Comparison of ENCODE assay signal across 8 mouse cellular contexts in genomic region chr2:34671385-34672026, GRCm38 (mm10).
DNase-seq lines count a peak whose midpoint lies in the region; ATAC-seq and TF ChIP-seq lines count a peak whose summit lies in the region.

No protein-coding gene starts in this region.

- H3K9ac ChIP-seq in ES-Bruce4 (ENCODE audit: low read depth, poor library complexity, severe bottlenecking) = peak overlapping the region; percentile 25; the same call in 1 of the 2 replicates
- peak overlapping the region; percentile 72 for H3K9ac ChIP-seq in heart, embryonic 15.5 days
- H3K9ac ChIP-seq in liver, postnatal 0 days (replicated peaks) = peak overlapping the region; percentile 34
- H3K9ac ChIP-seq in neural tube, embryonic 12.5 days = peak overlapping the region; percentile 63

- H3K36me3 ChIP-seq in ES-Bruce4 (ENCODE audit: control insufficient read depth, insufficient read depth, low read length, poor library complexity, severe bottlenecking) = peaks cover 3% of the 10 kb centered on the region; the same call in 1 of the 2 replicates
- peaks cover 38% of the 10 kb centered on the region for H3K36me3 ChIP-seq in erythroblast, embryonic 14.5 days (ENCODE audit: control insufficient read depth)
- H3K36me3 ChIP-seq in heart, embryonic 15.5 days = peaks cover 18% of the 10 kb centered on the region; the same call in 1 of the 2 replicates
- H3K36me3 ChIP-seq in liver, postnatal 0 days (replicated peaks; ENCODE audit: insufficient read depth, low read length) = peaks cover 21% of the 10 kb centered on the region
- peaks cover 17% of the 10 kb centered on the region for H3K36me3 ChIP-seq in neural tube, embryonic 12.5 days

- ATAC-seq in heart, embryonic 15.5 days (replicated peaks; ENCODE audit: insufficient number of reproducible peaks, insufficient read depth, low FRiP score, low read depth) = peak; percentile 73
- peak; percentile 56 for ATAC-seq in liver, postnatal 0 days
- ATAC-seq in neural tube, embryonic 12.5 days (ENCODE audit: low FRiP score, low read depth) = peak; percentile 65

- no peaks in the 10 kb centered on the region for H3K27me3 ChIP-seq in ES-Bruce4 (ENCODE audit: control insufficient read depth, insufficient read depth, low read length, poor library complexity, severe bottlenecking)
- peaks cover 35% of the 10 kb centered on the region for H3K27me3 ChIP-seq in erythroblast, embryonic 14.5 days (ENCODE audit: control insufficient read depth)
- no peaks in the 10 kb centered on the region; the same call in 1 of the 2 replicates for H3K27me3 ChIP-seq in heart, embryonic 15.5 days
- H3K27me3 ChIP-seq in liver, postnatal 0 days (ENCODE audit: insufficient read depth, low read length) = no peaks in the 10 kb centered on the region
- no peaks in the 10 kb centered on the region; the same call in 1 of the 2 replicates for H3K27me3 ChIP-seq in neural tube, embryonic 12.5 days (replicated peaks)

- H3K4me2 ChIP-seq in heart, embryonic 15.5 days = peak overlapping the region; percentile 94
- H3K4me2 ChIP-seq in liver, postnatal 0 days (ENCODE audit: low read depth, low read length) = peak overlapping the region; percentile 78
- H3K4me2 ChIP-seq in neural tube, embryonic 12.5 days (replicated peaks) = peak overlapping the region; percentile 69

- peak; percentile 64 for TF ChIP-seq CTCF in ES-Bruce4 (IDR thresholded peaks at IDR 0.05; ENCODE audit: low read depth, low read length)
- TF ChIP-seq CTCF in liver, postnatal 0 days (IDR thresholded peaks at IDR 0.05; ENCODE audit: low read depth) = peak; percentile 69

- TF ChIP-seq POLR2A in ES-Bruce4 (IDR thresholded peaks at IDR 0.05; ENCODE audit: insufficient read depth, low read length) = no peak

- DNase-seq in kidney, postnatal 10 days = peak; percentile 71
- peak; percentile 64 for DNase-seq in liver, postnatal 0 days
- DNase-seq in thymus, postnatal 0 days (ENCODE audit: low spot score) = peak; percentile 71

- 22% methylated on average over 31 of the region's 31 CpGs for WGBS in heart, embryonic 15.5 days
- 26% methylated on average over 31 of the region's 31 CpGs for WGBS in liver, postnatal 0 days (ENCODE audit: insufficient replicate concordance)
- WGBS in neural tube, embryonic 12.5 days = 34% methylated on average over 31 of the region's 31 CpGs

- TF ChIP-seq EP300 in ES-Bruce4 (IDR thresholded peaks at IDR 0.05; ENCODE audit: insufficient read depth, low read depth, low read length) = no peak
- TF ChIP-seq EP300 in liver, postnatal 0 days (IDR thresholded peaks at IDR 0.05; ENCODE audit: low read depth) = no peak

- H3K27ac ChIP-seq in ES-Bruce4 (ENCODE audit: insufficient read depth, low read length) = no peak overlapping the region
- no peak overlapping the region for H3K27ac ChIP-seq in brown adipose tissue, adult 24 weeks (replicated peaks; ENCODE audit: low read depth, low read length)
- H3K27ac ChIP-seq in heart, embryonic 15.5 days = peak overlapping the region; percentile 62
- H3K27ac ChIP-seq in liver, postnatal 0 days (ENCODE audit: low read depth) = no peak overlapping the region
- no peak overlapping the region for H3K27ac ChIP-seq in neural tube, embryonic 12.5 days

- no peaks in the 10 kb centered on the region for H3K9me3 ChIP-seq in ES-Bruce4 (replicated peaks; ENCODE audit: control insufficient read depth, insufficient read depth, low read length, poor library complexity, severe bottlenecking)
- H3K9me3 ChIP-seq in erythroblast, embryonic 14.5 days (ENCODE audit: control insufficient read depth, low read length) = no peaks in the 10 kb centered on the region
- H3K9me3 ChIP-seq in heart, embryonic 15.5 days (replicated peaks) = no peaks in the 10 kb centered on the region
- no peaks in the 10 kb centered on the region for H3K9me3 ChIP-seq in liver, postnatal 0 days (ENCODE audit: low read length)
- H3K9me3 ChIP-seq in neural tube, embryonic 12.5 days = no peaks in the 10 kb centered on the region

- peak overlapping the region; percentile 32 for H3K4me3 ChIP-seq in ES-Bruce4 (ENCODE audit: low read depth, low read length)
- H3K4me3 ChIP-seq in brown adipose tissue, adult 24 weeks (ENCODE audit: insufficient read depth, low read depth, low read length) = peak overlapping the region; percentile 68
- peak overlapping the region; percentile 65 for H3K4me3 ChIP-seq in erythroblast, embryonic 14.5 days (replicated peaks)
- H3K4me3 ChIP-seq in heart, embryonic 15.5 days = peak overlapping the region; percentile 60
- peak overlapping the region; percentile 51 for H3K4me3 ChIP-seq in liver, postnatal 0 days (ENCODE audit: low read depth, low read length)
- peak overlapping the region; percentile 38 for H3K4me3 ChIP-seq in neural tube, embryonic 12.5 days

- H3K4me1 ChIP-seq in ES-Bruce4 (ENCODE audit: control insufficient read depth, insufficient read depth, low read length) = peaks cover 18% of the 10 kb centered on the region
- no peaks in the 10 kb centered on the region for H3K4me1 ChIP-seq in brown adipose tissue, adult 24 weeks (ENCODE audit: control insufficient read depth, insufficient read depth, insufficient read length, low read length)
- H3K4me1 ChIP-seq in erythroblast, embryonic 14.5 days (ENCODE audit: control insufficient read depth) = peaks cover 25% of the 10 kb centered on the region
- peaks cover 30% of the 10 kb centered on the region for H3K4me1 ChIP-seq in heart, embryonic 15.5 days (replicated peaks)
- H3K4me1 ChIP-seq in liver, postnatal 0 days (ENCODE audit: insufficient read depth) = peaks cover 5% of the 10 kb centered on the region; the same call in 1 of the 2 replicates
- peaks cover 23% of the 10 kb centered on the region for H3K4me1 ChIP-seq in neural tube, embryonic 12.5 days
